Mouse (Mus musculus) cerebellum, adult 2 months (tissue): Measurements from ENCODE around the gene Hspb7.

Experiments used
- CTCF ChIP-seq: fragments of 200-500 bp; IDR thresholded peaks from 2 replicates; pipeline ENCODE4 v1.5.1; 2011; ENCODE audit warnings: low read depth, mild to moderate bottlenecking, control low read depth, low read length, moderate library complexity, borderline replicate concordance; ENCODE audit not compliant: insufficient read depth
- POLR2A ChIP-seq: fragments of 200-500 bp; IDR thresholded peaks from 2 replicates; pipeline ENCODE4 v1.6.1; 2011; ENCODE audit warnings: low read length, control low read depth, borderline replicate concordance; ENCODE audit not compliant: insufficient read depth

GRCm38 (mm10) chr4:141400171-141400570 lies 20.4 kb upstream of the Hspb7 start:
- TF ChIP-seq CTCF (no peak), POLR2A (no peak)
